Mouse (Mus musculus): Measurements from ENCODE around the gene Gja10.

DNA sequence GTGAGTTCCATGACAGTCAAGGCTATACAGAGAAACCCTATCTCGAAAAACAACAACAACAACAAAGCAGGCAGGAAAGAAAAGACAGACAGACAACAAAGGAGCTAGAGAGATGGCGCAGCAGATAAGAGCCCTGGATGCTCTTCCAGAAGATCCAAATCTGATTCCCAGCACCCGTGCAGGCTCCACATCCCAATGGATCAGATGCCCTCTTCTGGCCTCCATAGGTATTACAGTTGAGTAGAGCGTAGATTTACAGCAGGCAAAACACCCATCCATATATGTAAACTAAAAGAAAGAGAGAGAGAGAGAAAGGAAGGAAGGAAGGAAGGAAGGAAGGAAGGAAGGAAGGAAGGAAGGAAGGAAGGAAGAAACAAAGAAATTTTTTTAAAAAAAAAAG lies 51.2 kb downstream of the Gja10 start:
- TF ChIP-seq POLR2A (IDR thresholded peaks at IDR 0.05; ENCODE audit: insufficient read length, low read depth) (no peak), MYOD1 (IDR thresholded peaks at IDR 0.05; ENCODE audit: control insufficient read depth in 1 of 3, insufficient read length in 2 of 3, low read depth in 2 of 3) (no peak)
